Mouse (Mus musculus): ENCODE measurements at regions not wholly inside any gene's neighbourhood (a gene's known extent, or its start where the extent isn't known, plus 50 kb on each side); places are given as distances from the start of the nearest gene placed in this dataset.

GRCm38 (mm10) chr10:98044579-98044978, 318.0 kb upstream of the C030005K15Rik start:
- DNase-seq, result no peak

- DNase-seq, result no peak
Observed at GRCm38 (mm10) chr10:98073432-98073831, 346.9 kb upstream of the C030005K15Rik start.

DNA sequence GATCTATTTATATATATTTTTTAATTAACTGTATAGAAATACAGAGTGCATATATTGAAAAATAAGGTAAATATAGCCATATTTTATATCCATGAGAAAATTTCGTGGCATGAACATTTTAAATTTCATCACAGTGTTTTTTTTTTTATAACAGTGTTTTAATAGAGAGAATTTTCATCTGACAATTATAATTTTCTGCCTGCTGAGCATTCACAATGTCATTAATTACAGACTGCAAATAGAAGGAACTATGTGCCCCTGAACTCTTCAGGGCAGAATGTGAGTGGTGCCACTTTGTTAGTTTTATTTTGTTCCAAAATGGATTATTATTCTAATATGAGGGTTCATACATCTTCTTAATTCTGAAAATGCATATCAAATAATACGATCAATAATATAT, 358.3 kb upstream of the C030005K15Rik start:
- no peak for DNase-seq

DNA sequence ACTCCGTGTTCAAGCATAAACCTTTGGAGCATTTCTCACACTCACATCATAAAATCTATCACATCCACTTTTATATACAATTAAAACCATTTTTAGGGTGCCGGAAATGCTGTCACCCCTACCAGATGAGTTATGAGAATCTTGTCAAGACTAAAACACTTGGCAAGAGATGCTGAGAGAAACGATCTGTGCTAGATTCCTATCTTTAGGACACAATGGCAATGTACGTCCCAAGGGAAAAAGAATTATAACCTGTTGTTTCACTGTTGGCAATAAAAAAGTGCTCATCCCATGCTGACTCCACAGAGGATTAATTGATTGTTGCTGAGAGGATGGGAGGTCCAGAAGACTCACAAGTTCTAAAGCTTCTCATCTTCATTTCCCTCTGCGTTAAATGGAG, 389.7 kb upstream of the C030005K15Rik start:
- DNase-seq, result no peak

GRCm38 (mm10) chr10:98125713-98126112, 399.2 kb upstream of the C030005K15Rik start:
- no peak for DNase-seq

DNA sequence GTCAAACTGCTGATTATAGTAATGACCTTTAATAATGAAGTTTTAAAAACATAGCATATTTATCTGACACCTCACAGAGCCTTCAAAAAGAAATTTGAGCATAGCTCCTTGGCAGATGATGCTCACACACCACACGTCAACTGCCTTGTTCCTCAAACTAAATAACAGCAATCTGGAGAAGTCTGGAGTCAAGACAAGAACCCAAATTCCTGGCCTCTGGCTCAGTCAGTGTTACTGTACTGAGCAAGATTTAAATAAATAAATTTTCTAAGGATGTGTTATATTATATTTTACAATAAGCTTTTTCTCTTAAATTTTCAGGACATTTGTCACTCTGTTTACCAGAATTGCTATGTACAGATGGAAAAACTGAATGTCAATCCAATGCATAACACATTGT, 408.5 kb upstream of the C030005K15Rik start:
- DNase-seq, result no peak

DNA sequence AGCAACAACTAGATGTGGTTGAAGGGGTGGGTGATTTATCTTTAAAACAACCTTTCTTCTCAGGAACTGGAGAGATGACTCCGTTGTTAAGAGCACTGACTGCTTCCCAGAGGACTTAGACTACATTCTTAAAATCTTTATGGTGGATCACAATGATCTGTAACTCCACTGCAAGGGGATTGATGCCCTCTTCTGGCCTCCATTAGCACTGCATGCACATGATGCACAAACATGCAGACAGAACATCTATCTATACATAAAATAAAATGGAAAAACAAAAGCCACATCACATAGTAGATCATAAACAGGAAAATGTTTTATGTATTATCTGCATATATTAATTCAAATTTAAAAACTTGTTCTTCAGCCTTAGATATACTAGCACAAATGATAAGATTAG, 419.2 kb upstream of the C030005K15Rik start:
- DNase-seq, result no peak

DNA sequence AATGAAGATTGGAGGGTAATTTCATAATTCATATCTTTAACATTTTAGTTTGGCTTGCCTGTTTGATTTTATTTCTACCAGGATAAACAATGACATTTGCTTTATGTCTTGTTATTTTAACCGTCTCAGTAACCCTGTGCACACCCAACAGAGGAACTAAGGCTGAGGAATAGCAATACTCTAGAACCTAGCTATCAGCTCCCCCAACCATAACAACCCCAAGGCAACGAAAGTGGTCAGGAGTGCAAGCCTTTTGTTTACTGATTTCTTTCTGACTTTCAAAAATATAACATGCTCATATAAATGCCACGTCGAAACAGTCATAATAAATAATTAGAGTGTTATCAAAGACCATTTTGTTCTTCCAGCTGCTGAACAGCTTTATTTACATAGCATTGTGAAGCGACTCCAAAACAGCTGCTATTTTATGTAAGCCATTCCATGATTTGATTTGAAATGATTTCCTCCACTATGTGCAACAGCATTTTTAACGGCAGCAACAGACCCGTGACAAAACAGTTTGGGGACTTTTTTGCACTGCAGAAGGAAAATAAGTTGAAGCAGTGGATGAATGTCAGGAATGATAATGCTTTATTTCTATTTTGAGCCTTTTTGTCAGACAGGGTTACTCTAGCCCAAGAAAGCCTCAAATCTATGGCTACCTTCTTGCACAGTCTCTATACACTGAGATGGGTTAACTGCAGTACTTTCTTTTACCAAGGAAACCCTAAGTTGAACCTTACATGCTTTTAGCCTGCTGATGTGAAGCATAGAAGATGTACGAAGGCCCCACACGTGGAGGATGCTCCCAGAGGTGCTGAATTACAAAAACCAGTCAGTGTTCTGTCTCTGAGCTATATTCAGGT, 420.7 kb upstream of the C030005K15Rik start:
- no peak for DNase-seq

DNA sequence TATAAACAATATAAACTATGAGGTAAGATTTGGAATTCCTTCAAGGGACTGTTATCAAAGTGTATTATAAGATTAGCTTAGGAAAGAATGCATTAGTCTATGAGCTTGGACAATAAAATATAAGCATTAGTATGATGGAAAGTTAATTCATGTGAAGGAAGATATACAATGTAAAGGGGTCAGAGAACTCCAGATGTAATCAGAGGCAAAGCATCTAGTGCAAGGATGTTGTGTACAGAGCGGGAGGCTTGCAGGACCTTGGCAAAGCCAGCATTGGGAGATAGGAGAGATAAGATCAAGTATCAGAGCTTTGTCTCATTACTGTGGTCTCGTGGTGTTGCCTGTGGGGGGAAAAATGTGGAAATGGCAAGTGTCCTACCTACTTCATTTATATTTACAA, 429.4 kb upstream of the C030005K15Rik start:
- no peak for DNase-seq

- DNase-seq, result peak; percentile 63
Observed at GRCm38 (mm10) chr10:98185666-98186065, 459.1 kb upstream of the C030005K15Rik start.

DNA sequence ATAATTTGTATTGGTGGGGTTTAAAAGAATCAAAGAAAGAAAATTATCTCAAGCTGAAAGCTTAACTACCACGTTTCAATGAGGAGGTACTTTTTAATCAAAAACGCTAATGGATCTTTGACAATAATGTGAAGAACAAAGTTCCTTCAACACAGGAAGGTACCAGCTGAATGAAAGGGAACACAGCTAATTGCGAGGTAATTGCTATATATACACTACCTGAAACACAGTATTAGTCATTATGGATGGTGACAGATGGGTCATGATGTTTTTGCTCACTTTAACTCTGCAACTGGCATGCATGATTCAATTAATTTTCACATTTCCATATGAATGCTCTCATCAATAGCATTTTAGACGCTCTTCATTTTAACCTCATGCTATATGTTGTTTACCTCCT, 470.3 kb upstream of the C030005K15Rik start:
- DNase-seq, result no peak

DNA sequence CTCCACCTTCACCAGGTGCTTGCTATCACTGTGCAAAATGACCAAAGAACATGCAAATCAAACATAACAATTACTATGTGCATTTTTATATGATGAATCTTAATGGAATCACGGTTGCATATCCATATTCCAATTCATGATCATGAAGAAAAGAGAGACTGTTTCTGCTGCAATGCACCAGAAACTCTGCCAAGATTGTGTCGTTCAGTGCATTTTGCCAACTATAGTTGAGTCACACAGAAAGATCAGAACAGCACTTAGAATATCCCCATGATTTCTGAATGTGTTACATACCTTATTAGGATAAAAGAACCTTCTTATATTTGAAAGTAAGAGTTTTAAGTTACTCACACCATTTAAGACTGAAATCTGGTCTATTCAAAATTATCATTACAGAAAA, 483.7 kb upstream of the C030005K15Rik start:
- DNase-seq, result no peak

DNA sequence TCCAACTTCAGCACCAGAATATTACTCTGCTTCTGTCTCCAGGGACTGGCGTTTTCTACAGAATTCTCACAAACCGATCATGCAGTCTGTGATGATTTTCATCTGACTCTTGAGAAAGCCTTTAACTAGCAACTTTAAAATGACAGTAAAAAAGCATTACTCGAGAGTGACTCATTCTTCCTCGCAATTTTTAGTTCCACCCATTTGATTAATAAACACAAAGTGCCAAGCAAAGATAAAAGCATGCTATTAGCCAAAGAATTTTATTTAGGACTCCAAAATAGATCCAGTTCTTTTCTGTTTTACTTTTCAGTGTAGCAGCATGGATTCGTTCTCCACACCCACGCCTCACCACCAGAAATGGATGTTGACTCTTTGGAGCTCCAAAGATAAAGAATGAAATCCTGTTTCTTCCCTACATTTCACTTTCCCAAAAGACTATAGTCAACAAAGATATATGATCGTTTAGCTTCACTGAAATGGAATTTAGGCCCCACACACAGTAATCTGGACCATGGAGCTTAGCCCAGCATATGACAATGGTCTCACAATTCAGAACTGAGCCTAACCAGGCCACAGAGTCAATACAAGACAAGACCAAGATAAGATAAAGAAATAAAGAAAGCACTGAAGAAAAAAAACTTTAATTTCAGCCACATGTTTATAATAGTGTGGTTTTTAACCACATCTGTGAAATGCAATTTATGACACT, 486.5 kb upstream of the C030005K15Rik start:
- DNase-seq, result no peak

DNA sequence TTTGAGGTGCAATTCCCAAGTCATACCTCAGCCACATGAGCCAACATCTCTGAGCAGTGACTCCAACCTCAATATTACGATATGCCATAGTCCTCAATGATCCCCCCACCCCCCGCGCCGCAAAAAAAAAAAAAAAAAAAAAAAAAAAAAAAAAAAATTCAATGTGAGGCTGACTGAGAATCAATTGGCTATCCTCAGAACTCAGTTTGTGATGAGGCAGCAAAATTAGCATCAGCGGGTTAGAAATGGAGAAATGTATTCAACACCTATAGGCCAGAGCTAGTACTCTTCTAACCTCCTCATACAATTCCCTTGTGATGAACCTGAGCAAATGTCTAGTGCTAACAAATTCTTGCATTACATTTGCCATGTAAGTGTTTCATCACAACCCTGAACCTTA, 504.5 kb upstream of the C030005K15Rik start:
- DNase-seq, result no peak

GRCm38 (mm10) chr10:98231705-98232235, 505.2 kb upstream of the C030005K15Rik start:
- no peak for DNase-seq

DNA sequence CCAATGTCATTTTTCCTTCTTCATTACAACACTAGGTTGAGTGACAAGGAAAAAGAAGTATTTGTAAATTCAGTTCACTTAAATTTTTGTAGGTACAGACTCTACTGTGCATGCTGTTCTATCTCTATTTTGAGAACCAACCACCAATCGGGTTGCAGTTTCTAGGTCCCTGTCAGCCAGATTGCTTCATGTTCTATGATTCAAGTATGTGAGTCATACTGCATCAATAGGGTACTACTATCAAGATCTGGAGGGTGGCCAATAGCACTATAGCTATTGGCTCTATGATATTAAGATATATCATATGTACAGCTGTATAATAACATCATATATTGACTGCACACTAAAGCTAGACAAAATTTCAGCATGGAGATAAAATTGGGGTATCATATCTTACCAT, 521.8 kb upstream of the C030005K15Rik start:
- no peak for DNase-seq

DNA sequence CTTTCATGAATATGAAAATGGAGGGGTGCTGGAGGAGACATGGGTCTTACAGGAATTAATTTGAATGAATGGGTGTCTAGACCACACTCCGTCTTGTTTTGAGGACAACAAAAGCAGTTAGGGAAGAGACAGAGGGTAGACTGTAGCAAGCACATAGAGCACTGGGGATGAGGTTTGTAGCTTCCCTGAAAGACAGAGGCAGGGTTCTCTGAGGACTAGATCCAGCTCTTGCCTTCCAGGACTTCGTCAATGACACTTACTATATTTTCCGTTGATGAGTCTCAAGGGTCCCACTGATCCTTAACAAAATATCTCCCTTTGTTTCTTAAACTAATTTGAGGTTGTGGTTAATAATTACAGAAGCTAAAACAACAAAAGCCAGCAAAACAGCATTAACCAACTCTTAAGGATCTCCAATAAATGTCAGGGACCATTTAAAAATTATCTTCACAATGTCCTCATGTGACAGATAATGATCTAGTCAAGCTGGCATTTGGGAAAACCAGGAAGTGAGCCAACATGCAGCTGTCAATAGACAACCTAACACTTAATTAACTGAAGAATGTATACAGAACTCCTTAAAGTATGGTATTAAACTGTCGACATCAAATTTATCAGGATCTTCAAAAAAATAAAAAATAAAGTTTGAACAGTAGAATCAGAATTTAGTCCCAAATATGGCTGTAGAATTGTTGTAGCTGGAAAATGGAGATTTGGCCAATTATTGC, 531.6 kb upstream of the C030005K15Rik start:
- no peak for DNase-seq

GRCm38 (mm10) chr10:98259283-98259682, 532.7 kb upstream of the C030005K15Rik start:
- no peak for DNase-seq

DNA sequence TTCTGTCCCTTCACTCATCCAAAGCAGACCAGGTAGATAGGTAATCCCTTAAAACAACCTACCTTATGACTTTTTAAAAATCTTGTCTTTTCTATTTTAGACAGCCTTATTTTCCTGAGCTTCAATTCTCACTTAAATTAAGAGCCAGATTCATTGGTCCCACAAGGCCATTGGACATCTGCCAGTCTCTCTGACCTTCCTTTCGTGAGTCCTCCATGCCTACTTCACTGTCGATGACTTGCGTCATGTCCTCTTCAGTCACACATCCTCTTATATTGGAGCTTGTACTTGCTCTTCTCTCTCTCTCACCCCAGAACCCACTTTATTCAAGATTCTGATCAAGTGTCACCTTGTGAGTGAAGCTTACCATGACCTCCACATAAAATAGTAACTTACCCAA, 542.0 kb upstream of the C030005K15Rik start:
- no peak for DNase-seq

DNA sequence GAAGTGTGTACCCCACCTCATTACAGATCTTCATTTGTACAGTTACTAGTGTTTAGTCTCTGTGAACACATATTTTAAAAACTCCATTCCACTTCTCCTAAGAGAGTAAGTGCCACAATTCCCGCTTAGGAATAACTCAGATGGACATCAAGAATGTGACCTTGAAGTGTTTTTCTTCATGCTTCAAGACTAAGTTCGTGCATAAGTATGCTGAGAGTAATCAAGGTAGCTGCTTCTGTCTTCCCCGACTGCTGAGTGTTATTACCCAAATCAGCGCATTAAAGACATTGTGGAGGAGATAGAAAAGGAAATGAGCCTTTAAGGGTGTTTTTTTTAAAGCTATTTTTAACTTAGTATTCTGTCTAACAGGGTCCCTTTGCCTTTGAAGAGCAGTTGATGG, 565.1 kb upstream of the C030005K15Rik start:
- DNase-seq, result no peak

GRCm38 (mm10) chr10:98292140-98292539, 565.6 kb upstream of the C030005K15Rik start:
- DNase-seq, result peak; percentile 79

- no peak for DNase-seq
Observed at GRCm38 (mm10) chr10:98305667-98306066, 579.1 kb upstream of the C030005K15Rik start.

DNA sequence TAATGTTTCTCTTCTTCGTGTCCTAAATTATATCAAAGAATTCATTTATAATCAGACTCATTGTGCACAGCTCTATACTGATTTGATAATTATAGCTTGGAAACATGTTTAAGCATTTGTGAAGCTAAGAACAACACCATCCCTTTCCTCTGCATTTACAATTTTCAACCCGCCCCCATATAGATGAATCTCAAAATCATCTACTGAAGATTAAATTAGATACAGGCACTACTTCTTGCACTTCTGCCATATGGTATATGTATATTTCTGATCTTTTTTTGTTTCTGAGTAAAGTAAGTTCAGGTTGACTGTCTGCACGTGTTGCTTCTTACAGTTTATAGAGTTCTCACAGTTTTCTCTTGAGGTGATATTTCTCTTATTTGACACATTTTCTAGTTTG, 583.1 kb upstream of the C030005K15Rik start:
- no peak for DNase-seq
